Mouse (Mus musculus) right cerebral cortex, postnatal 10 days (tissue): ENCODE measurements around the gene Hes2.
A peak's percentile ranks its signal among the peaks of the same experiment; 100 is the strongest.

Experiments used
- DNase-seq, 2 experiments: peaks; one replicate each; pipeline ENCODE4 v3.0.0; 2021; ENCODE audit warnings: low spot score in 2 of 2

Gene Hes2

GRCm38 (mm10) chr4:152158585-152159284 is at the start of gene Hes2:
Gene Hes2, plus strand, starts transcription at chr4:152158867.
- DNase-seq, result no peak

GRCm38 (mm10) chr4:152109509-152109908 is 49.2 kb upstream of the Hes2 start:
- DNase-seq, result no peak

GRCm38 (mm10) chr4:152110689-152111088 is 48.0 kb upstream of the Hes2 start:
- DNase-seq, result no peak

DNA sequence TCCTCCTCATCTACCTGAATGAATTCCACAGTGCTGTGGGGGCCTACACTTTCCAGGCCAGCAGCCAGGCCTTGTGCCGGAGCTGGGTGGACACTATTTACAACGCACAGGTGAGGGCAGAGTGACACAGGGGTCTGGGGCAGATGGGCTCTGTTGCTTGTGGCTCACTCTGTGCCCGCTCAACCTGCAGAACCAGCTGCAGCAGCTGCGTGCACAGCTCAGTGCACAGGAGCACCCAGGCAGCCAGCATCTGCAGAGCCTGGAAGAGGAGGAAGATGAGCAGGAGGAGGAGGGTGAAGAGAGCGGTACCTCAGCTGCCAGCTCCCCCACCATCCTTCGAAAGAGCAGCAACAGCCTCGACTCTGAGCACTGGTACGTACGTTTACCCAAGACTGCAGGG is 46.3 kb upstream of the Hes2 start:
- DNase-seq, result no peak

DNA sequence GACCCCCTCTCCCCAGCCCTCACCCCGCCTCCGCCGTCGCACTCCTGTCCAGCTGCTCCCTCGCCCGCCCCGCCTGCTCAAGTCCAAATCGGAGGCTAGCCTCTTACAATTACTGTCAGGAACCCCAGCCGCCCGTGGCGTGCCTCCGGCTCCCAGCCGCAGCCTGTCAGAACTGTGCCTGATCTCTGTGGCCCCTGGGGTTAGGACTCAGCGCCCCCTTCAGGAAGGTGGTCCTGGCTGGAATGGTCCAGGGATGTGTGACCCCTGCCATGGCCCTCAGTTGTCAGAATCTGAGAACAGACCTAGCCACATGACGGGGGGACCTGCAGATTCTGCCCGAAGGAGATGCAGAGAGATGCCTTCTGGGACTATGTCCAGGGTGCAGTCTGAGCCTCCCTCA is 44.6 kb upstream of the Hes2 start:
- peak in 1 of 2 experiments; percentile 31 for DNase-seq

- no peak for DNase-seq
Observed at GRCm38 (mm10) chr4:152115921-152116612, 42.6 kb upstream of the Hes2 start, which contains the start of gene Tnfrsf25. Gene Tnfrsf25, plus strand, starts transcription at chr4:152115934.

DNA sequence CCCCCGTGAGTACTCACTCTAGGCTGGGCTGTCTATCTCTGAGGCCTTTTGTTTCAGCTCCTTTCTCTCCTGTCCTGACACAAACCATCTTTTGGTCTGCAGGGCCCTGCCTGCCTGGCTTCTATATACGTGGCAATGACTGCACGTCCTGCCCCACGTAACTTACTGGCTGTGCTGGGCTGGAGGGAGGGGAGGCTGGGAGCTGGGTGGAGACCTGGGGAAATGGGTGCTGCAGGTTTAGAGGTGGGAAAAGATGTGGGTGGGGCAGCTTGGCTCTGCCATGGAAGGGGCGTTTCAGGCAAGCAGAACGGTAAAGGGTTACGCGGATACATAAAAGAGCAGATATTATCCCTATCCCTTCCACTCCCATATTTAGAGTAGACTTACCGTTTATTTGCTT is 41.1 kb upstream of the Hes2 start:
- DNase-seq, result no peak

- DNase-seq, result no peak
Observed at GRCm38 (mm10) chr4:152119396-152120292, 39.0 kb upstream of the Hes2 start.

DNA sequence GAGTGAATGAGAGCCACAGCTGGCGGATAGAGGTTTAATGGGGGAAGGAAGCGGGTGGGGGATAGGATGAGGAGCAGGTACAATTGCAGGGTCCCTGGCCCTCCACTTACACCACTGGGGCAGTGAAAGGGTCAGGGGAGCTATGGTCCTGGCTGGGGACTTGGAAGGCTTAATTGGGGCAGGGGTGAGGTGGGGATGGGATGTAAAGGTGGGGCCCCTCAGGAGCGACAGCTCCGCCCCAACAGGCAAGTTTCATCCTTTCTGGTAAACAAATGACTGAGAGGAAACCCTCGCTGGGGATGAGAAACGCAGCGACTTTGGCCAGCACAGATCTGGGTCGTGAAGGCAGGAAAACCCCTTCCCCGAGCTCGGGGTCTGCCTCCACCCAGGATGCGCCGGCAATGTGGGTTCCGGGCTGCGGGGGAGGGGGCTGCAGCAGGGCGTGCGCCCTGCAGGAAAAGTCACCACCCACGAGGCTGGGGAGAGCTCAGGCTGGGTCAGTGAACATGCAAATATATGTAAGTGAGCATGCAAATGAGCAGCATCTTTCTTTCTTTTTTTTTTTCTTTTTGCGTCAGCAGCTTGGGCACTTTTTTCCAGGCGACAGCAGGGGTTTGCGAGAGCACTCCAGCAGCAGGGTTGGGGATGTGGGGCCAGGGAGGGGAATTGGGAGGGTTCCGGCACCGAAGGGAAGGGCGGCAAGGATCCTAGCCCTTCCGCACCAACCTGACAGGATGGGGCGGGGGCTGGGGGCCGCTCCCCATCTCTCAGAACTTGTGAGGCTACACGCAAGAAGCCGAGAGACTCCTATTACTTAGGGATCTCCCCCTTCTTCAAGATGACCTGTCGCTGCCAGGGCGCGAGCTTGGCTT is 38.1 kb upstream of the Hes2 start:
- DNase-seq, result no peak

- DNase-seq, result no peak
Observed at GRCm38 (mm10) chr4:152121183-152121505, 37.5 kb upstream of the Hes2 start.

- DNase-seq, result no peak
Observed at GRCm38 (mm10) chr4:152124361-152124961, 34.2 kb upstream of the Hes2 start.

GRCm38 (mm10) chr4:152125161-152126025 is 33.3 kb upstream of the Hes2 start:
- no peak for DNase-seq

DNA sequence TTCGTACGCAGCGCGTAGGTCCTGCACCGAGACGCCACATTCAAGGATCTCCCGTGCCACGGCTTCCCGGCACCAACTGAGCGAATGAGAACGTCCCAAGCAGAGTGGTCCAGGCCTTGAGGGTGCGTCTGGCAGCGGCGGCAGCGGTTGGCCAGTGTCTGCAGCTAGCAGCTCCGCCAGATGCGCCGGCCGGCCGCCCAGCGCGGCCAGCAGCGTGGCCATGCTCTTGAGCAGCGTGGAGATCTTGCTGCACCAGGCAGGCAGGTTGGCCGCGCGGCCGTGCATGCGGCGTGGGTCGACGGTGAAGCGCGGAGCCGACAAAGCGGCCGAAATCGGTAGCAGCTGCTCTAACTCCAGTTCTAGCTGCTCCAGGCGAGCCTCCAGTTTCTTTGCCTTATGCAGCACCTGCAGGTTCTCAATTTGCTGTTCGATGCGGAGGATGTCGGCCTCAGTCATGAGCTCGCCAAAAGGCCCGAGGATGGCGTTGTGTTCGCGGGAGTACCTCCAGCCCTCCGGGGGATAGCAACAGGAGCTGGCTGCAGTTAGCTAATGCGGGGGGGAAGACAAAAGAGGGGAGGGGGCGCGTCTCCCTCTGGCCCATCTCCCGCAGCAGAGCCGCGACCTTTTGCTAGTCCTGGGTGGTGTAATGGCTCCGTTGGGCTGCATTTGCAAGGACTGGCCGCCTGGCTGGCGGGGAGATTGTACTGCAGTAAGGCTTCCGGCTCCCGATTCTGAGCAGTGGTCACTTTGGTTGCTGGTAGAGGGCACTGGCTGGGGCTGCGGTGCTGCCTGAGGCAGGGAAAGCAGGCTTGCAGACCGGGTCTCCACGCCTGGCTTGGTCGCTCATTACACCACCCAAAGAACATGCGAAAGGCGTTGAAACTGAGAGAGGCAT is 32.4 kb upstream of the Hes2 start:
- no peak for DNase-seq

GRCm38 (mm10) chr4:152127884-152128283 is 30.8 kb upstream of the Hes2 start:
- DNase-seq, result no peak

DNA sequence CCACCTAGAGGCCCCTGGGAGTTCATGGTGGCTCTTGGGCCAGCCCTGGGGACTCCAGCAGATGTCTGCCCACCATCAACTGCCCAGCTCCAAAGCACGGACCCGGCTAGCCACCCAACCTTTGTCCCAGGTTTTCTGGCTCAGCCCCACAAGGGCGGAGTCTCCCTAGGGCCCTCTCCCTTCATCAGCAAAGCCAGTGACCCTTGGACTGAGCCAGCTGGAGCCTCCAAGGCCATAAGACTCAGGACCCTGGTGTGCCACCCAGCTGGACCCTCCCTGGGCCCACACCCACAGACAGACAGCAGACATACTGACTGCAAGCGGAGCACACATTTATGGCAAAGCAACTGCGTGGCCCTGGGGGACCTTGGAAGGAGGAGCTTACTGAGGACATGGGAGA is 29.9 kb upstream of the Hes2 start:
- no peak for DNase-seq

DNA sequence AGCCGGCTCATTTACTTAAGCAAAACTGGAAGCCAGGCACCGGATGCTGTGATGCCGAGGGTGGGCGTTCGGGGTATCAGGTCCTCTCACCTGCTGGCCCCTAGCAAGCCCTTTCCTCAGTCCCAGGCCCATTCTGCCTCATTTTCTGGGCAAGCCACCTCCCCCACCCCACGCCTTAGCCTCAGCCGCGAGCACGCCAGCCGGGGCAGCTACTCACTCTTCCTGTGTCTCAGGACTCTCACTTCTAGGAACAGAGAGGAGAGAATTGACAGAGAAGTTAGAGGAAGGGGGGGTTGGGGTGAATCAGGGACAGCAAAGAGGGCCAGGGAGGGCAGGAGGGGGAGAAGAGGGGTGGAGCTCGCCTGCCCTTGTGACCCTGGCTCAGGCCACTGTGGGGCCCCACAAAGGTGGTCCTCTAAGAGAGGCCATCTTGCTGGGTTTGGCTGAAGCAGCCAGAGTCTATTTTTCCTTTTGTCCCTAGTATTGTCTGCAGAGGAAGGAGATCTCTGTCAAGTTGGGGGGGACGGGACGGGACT is 29.2 kb upstream of the Hes2 start:
- no peak for DNase-seq

DNA sequence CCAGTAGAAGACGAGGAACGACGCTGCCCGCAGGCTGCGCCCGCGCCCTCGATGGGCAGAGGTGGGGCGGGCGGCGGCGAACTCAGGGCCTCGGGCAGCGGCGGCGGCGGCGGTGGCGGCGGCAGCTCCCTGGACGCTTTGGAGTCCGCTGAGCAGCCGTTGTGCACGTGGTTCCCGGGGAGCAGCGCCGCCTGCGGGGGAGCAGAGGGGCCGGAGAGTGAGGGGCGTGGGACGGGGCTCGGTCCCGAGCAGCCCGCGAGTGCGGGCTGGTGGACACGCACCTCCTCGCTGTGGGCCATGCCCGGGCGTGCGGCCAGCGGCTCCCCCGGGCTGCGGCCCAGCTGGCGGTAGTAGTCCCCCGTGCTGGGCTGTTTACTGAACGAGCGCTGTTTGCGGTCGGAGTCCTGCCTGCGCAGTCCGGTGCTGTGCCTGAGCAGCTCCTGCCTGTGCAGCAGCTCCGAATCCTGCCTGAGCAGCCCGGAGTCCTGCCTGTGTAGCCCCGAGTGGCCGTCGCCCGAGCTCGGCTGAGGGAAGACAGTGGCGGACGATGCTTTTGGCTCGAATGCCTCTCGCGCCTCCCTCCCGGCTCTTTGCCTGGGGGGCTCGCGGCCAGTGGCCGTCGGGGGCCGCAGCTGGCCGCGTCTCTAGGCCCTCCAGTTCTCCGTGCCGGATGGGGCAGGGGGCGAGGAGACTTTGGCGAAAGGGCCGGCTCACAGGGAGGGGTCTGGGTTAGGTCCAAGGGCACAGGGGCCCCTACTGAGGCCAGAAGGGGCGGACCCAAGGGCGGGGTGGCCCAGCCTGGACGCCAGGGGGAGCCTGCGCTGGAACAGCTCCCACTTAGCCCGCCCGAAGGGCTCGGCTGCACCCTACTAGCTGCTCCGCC is 27.7 kb upstream of the Hes2 start:
- DNase-seq, result peak; percentile 74 to 76
